28 mouse cellular contexts compared by ENCODE assay signal in the genomic region with DNA sequence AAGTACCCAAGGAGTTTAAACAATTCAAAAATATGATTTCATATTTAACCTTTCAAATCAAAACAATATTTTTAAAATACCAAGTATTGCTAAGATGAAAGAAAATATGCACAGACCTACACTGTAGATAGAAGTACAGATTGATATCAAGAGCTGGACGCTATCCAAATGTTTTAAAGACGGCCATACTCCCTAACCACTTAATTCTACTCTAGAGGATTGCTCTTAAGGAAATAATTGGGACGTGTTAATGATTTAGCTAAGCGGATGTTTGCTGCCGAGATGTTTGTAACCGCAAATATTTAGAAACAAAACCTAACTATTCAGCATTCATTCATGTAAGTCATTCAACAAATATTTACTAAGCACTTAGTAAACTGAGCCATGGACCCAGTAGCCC.
DNase-seq lines count a peak whose midpoint lies in the region; ATAC-seq and TF ChIP-seq lines count a peak whose summit lies in the region.
"Had no signal": no experiment of that assay in that cellular context is flagged by ENCODE, and none has a peak within 500 bp of the region (broad histone marks: within the 10 kb centered on the region; RNA-seq: fewer than 3 reads in every experiment).

No protein-coding gene starts in this region.

- H3K27me3 ChIP-seq in forebrain, embryonic 14.5 days (replicated peaks; ENCODE audit: control insufficient read depth, insufficient read depth, low read length) = no peaks in the 10 kb centered on the region
- H3K27me3 ChIP-seq in forebrain, embryonic 11.5 days (ENCODE audit: control insufficient read depth, insufficient read depth, low read length) = no peaks in the 10 kb centered on the region
- H3K27me3 ChIP-seq in lung, embryonic 14.5 days (ENCODE audit: insufficient read depth, low read length) = no peaks in the 10 kb centered on the region
- H3K27me3 ChIP-seq: embryonic facial prominence, embryonic 13.5 days; forebrain, embryonic 13.5 days had no signal

- ATAC-seq in forebrain, embryonic 14.5 days = no peak
- no peak for ATAC-seq in forebrain, embryonic 11.5 days (replicated peaks; ENCODE audit: low FRiP score)
- ATAC-seq in lung, embryonic 14.5 days (ENCODE audit: insufficient read depth) = peak; percentile 28
- ATAC-seq: forebrain, embryonic 13.5 days; forebrain, postnatal 0 days; hindbrain, embryonic 16.5 days had no signal

- peak; percentile 28 for DNase-seq in forebrain, embryonic 14.5 days (ENCODE audit: low spot score)
- no peak for DNase-seq in forebrain, embryonic 11.5 days (ENCODE audit: low spot score)
- DNase-seq in lung, embryonic 14.5 days = peak; percentile 60
- no peak for DNase-seq in lung, postnatal 14 days
- DNase-seq in lung, postnatal 25 days (ENCODE audit: low spot score) = peak; percentile 12
- no peak for DNase-seq in lung, postnatal 4 days
- peak; percentile 13 for DNase-seq in lung, postnatal 36 days
- DNase-seq in left cerebral cortex, adult 2 months (ENCODE audit: extremely low spot score in 1 of 2, low spot score in 2 of 2) = no peak
- DNase-seq: adrenal gland, adult 8-10 months; adrenal gland, postnatal 25 days; cerebellum, adult 11-12 months; cerebellum, adult 8-10 months; cerebellum, postnatal 10 days; cerebellum, postnatal 36 days; embryo, embryonic 11 days; forebrain, postnatal 0 days; gastrocnemius, adult 2 months; gastrocnemius, postnatal 14 days; heart, adult 11 months; heart, postnatal 36 days had no signal

- 59% methylated on average over 6 of the region's 6 CpGs for WGBS in forebrain, embryonic 14.5 days
- 84% methylated on average over 6 of the region's 6 CpGs for WGBS in forebrain, embryonic 11.5 days
- WGBS in lung, embryonic 14.5 days = 45% methylated on average over 6 of the region's 6 CpGs

- no peak for TF ChIP-seq CTCF in lung, embryonic 14.5 days (IDR thresholded peaks at IDR 0.05; ENCODE audit: low read depth)
- no peak for TF ChIP-seq CTCF in left cerebral cortex, adult 2 months (IDR thresholded peaks at IDR 0.05)

- H3K4me1 ChIP-seq in forebrain, embryonic 14.5 days (ENCODE audit: control insufficient read depth, insufficient read depth, low read length) = no peaks in the 10 kb centered on the region
- peaks cover 5% of the 10 kb centered on the region; the same call in 1 of the 2 replicates for H3K4me1 ChIP-seq in forebrain, embryonic 11.5 days (replicated peaks; ENCODE audit: control insufficient read depth, insufficient read depth, low read length)
- H3K4me1 ChIP-seq in lung, embryonic 14.5 days (ENCODE audit: insufficient read depth) = no peaks in the 10 kb centered on the region

- H3K4me2 ChIP-seq in forebrain, embryonic 14.5 days (ENCODE audit: low read length) = no peak overlapping the region
- no peak overlapping the region for H3K4me2 ChIP-seq in forebrain, embryonic 11.5 days (ENCODE audit: low read depth, low read length, severe bottlenecking)
- H3K4me2 ChIP-seq in lung, embryonic 14.5 days = no peak overlapping the region
- H3K4me2 ChIP-seq: embryonic facial prominence, embryonic 13.5 days; forebrain, embryonic 13.5 days; heart, embryonic 11.5 days; hindbrain, embryonic 13.5 days had no signal

- no peak overlapping the region for H3K4me3 ChIP-seq in forebrain, embryonic 14.5 days (ENCODE audit: low read depth, low read length)
- H3K4me3 ChIP-seq in forebrain, embryonic 11.5 days (ENCODE audit: low read depth, low read length) = no peak overlapping the region
- no peak overlapping the region for H3K4me3 ChIP-seq in lung, embryonic 14.5 days (ENCODE audit: low read depth, low read length)
- H3K4me3 ChIP-seq in left cerebral cortex, adult 2 months = no peak overlapping the region
- H3K4me3 ChIP-seq: embryonic facial prominence, embryonic 10.5 days; embryonic facial prominence, embryonic 13.5 days; erythroblast, embryonic 14.5 days; forebrain, embryonic 13.5 days; gastrocnemius, adult 2 months; hindbrain, embryonic 10.5 days; hindbrain, embryonic 13.5 days had no signal

- no peaks in the 10 kb centered on the region for H3K9me3 ChIP-seq in forebrain, embryonic 14.5 days (replicated peaks; ENCODE audit: control insufficient read depth, low read length)
- no peaks in the 10 kb centered on the region for H3K9me3 ChIP-seq in forebrain, embryonic 11.5 days (ENCODE audit: control insufficient read depth, low read length)
- no peaks in the 10 kb centered on the region for H3K9me3 ChIP-seq in lung, embryonic 14.5 days (ENCODE audit: low read depth, low read length)
- H3K9me3 ChIP-seq: embryonic facial prominence, embryonic 10.5 days; embryonic facial prominence, embryonic 13.5 days; forebrain, embryonic 13.5 days; hindbrain, embryonic 10.5 days; hindbrain, embryonic 13.5 days had no signal

- no peak overlapping the region for H3K27ac ChIP-seq in forebrain, embryonic 14.5 days (ENCODE audit: low read depth, low read length)
- no peak overlapping the region for H3K27ac ChIP-seq in forebrain, embryonic 11.5 days (ENCODE audit: low read depth, low read length)
- no peak overlapping the region for H3K27ac ChIP-seq in lung, embryonic 14.5 days (ENCODE audit: low read depth)
- no peak overlapping the region for H3K27ac ChIP-seq in left cerebral cortex, adult 2 months
- H3K27ac ChIP-seq: embryonic facial prominence, embryonic 10.5 days; embryonic facial prominence, embryonic 13.5 days; forebrain, embryonic 13.5 days; gastrocnemius, adult 2 months; hindbrain, embryonic 10.5 days; hindbrain, embryonic 13.5 days had no signal

- intact Hi-C loops in left cerebral cortex, adult 2 months (cut with DNase I) = no loop called here

- no peaks in the 10 kb centered on the region for H3K36me3 ChIP-seq in forebrain, embryonic 14.5 days (ENCODE audit: control insufficient read depth, insufficient read depth, low read length)
- H3K36me3 ChIP-seq in forebrain, embryonic 11.5 days (ENCODE audit: control insufficient read depth, insufficient read depth, low read length) = no peaks in the 10 kb centered on the region
- H3K36me3 ChIP-seq in lung, embryonic 14.5 days (ENCODE audit: insufficient read depth) = no peaks in the 10 kb centered on the region
- H3K36me3 ChIP-seq: embryonic facial prominence, embryonic 10.5 days; embryonic facial prominence, embryonic 13.5 days; hindbrain, embryonic 10.5 days; hindbrain, embryonic 13.5 days had no signal

- H3K9ac ChIP-seq in forebrain, embryonic 14.5 days (ENCODE audit: low read length) = no peak overlapping the region
- no peak overlapping the region for H3K9ac ChIP-seq in forebrain, embryonic 11.5 days (ENCODE audit: low read length)
- no peak overlapping the region for H3K9ac ChIP-seq in lung, embryonic 14.5 days
- H3K9ac ChIP-seq: embryonic facial prominence, embryonic 13.5 days; forebrain, embryonic 13.5 days; forebrain, postnatal 0 days; hindbrain, embryonic 13.5 days had no signal

Comparison
In these comparisons a context has a peak if more than half of its experiments do, and no peak if none do; other contexts are left out.
1. DNase-seq: peak in forebrain, embryonic 14.5 days (single experiment), lung, embryonic 14.5 days (single experiment), lung, postnatal 25 days (single experiment) and lung, postnatal 36 days (single experiment); none in forebrain, embryonic 11.5 days (single experiment), lung, postnatal 14 days (single experiment), lung, postnatal 4 days (0 of 2) and left cerebral cortex, adult 2 months (0 of 2).